ENCODE assay signal across 17 mouse cellular contexts in genomic region chr7:25290463-25290862, GRCm38 (mm10). TPM values are rescaled to one million over a fixed set of nuclear protein-coding genes. Genes with fewer than 3 reads are reported as not detected.
DNase-seq lines count a peak whose midpoint lies in the region; ATAC-seq and TF ChIP-seq lines count a peak whose summit lies in the region.
"Had no signal": no experiment of that assay in that cellular context is flagged by ENCODE, and none has a peak within 500 bp of the region (broad histone marks: within the 10 kb centered on the region; RNA-seq: fewer than 3 reads in every experiment).

No protein-coding gene starts in this region.

- no peaks in the 10 kb centered on the region for H3K9me3 ChIP-seq in forebrain, embryonic 15.5 days
- no peaks in the 10 kb centered on the region; the same call in 1 of the 2 replicates for H3K9me3 ChIP-seq in forebrain, embryonic 11.5 days (ENCODE audit: control insufficient read depth, low read length)
- no peaks in the 10 kb centered on the region for H3K9me3 ChIP-seq in limb, embryonic 15.5 days
- H3K9me3 ChIP-seq in limb, embryonic 10.5 days (replicated peaks): no peaks in the 10 kb centered on the region
- H3K9me3 ChIP-seq in E14TG2a.4 (ENCODE audit: low read length): no peaks in the 10 kb centered on the region
- H3K9me3 ChIP-seq: heart, embryonic 10.5 days had no signal

- H3K4me3 ChIP-seq in forebrain, embryonic 15.5 days: 0 out of 2 replicates have a peak overlapping the region, but pooled peaks have one; percentile 3
- H3K4me3 ChIP-seq in forebrain, embryonic 11.5 days (ENCODE audit: low read depth, low read length): no peak overlapping the region
- no peak overlapping the region for H3K4me3 ChIP-seq in limb, embryonic 15.5 days
- H3K4me3 ChIP-seq in limb, embryonic 10.5 days: no peak overlapping the region
- H3K4me3 ChIP-seq in E14TG2a.4 (replicated peaks; ENCODE audit: low read length) (peak overlapping the region; percentile 35; the same call in 1 of the 2 replicates), myocyte (no peak overlapping the region)
- H3K4me3 ChIP-seq: heart, embryonic 10.5 days; neural tube, embryonic 12.5 days had no signal

- H3K4me1 ChIP-seq in forebrain, embryonic 15.5 days: peaks cover 26% of the 10 kb centered on the region
- H3K4me1 ChIP-seq in forebrain, embryonic 11.5 days (replicated peaks; ENCODE audit: control insufficient read depth, insufficient read depth, low read length): 0 out of 2 replicates have a peak, but pooled peaks cover 2% of the 10 kb centered on the region
- H3K4me1 ChIP-seq in limb, embryonic 15.5 days: peaks cover 34% of the 10 kb centered on the region
- 0 out of 2 replicates have a peak, but pooled peaks cover 5% of the 10 kb centered on the region for H3K4me1 ChIP-seq in limb, embryonic 10.5 days
- H3K4me1 ChIP-seq in E14TG2a.4 (replicated peaks; ENCODE audit: low read depth, low read length): peaks cover 85% of the 10 kb centered on the region

- DNase-seq in forebrain, embryonic 11.5 days (ENCODE audit: low spot score): no peak
- DNase-seq in limb, embryonic 10.5 days (ENCODE audit: low spot score): no peak

- no peak for TF ChIP-seq POLR2A in myocyte (IDR thresholded peaks at IDR 0.05; ENCODE audit: insufficient read length, low read depth)

- H3K27ac ChIP-seq in forebrain, embryonic 15.5 days (replicated peaks): peak overlapping the region; percentile 48; the same call in 1 of the 2 replicates
- no peak overlapping the region for H3K27ac ChIP-seq in forebrain, embryonic 11.5 days (ENCODE audit: low read depth, low read length)
- 0 out of 2 replicates have a peak overlapping the region, but pooled peaks have one; percentile 61 for H3K27ac ChIP-seq in limb, embryonic 15.5 days
- no peak overlapping the region for H3K27ac ChIP-seq in limb, embryonic 10.5 days
- H3K27ac ChIP-seq: heart, embryonic 10.5 days; neural tube, embryonic 12.5 days had no signal

- H3K9ac ChIP-seq in forebrain, embryonic 15.5 days (replicated peaks): 0 out of 2 replicates have a peak overlapping the region, but pooled peaks have one; percentile 7
- H3K9ac ChIP-seq in forebrain, embryonic 11.5 days (ENCODE audit: low read length): no peak overlapping the region
- H3K9ac ChIP-seq in limb, embryonic 15.5 days: no peak overlapping the region
- H3K9ac ChIP-seq: neural tube, embryonic 12.5 days had no signal

- no peak for ATAC-seq in forebrain, embryonic 15.5 days (replicated peaks)
- no peak for ATAC-seq in forebrain, embryonic 11.5 days (replicated peaks; ENCODE audit: low FRiP score)
- no peak for ATAC-seq in limb, embryonic 15.5 days (ENCODE audit: insufficient number of reproducible peaks, low FRiP score, low TSS enrichment, low read depth)
- no peak for ATAC-seq in monocyte, adult 5-6 weeks (replicated peaks; ENCODE audit: insufficient number of reproducible peaks, low FRiP score, low TSS enrichment, poor library complexity, severe bottlenecking)
- ATAC-seq: midbrain, embryonic 16.5 days had no signal

- no peak overlapping the region for H3ac ChIP-seq in myocyte (ENCODE audit: control insufficient read depth, insufficient read length)

- no peak for TF ChIP-seq CTCF in E14TG2a.4 (conservative IDR thresholded peaks at IDR 0.05; ENCODE audit: low read length)

- H3K79me2 ChIP-seq in myocyte (ENCODE audit: control insufficient read depth, insufficient read depth): no peaks in the 10 kb centered on the region

- no peaks in the 10 kb centered on the region for H3K27me3 ChIP-seq in forebrain, embryonic 15.5 days
- H3K27me3 ChIP-seq in forebrain, embryonic 11.5 days (ENCODE audit: control insufficient read depth, insufficient read depth, low read length): no peaks in the 10 kb centered on the region
- H3K27me3 ChIP-seq in limb, embryonic 15.5 days: no peaks in the 10 kb centered on the region
- H3K27me3 ChIP-seq in limb, embryonic 10.5 days (ENCODE audit: low read depth, poor library complexity, severe bottlenecking): no peaks in the 10 kb centered on the region
- no peaks in the 10 kb centered on the region for H3K27me3 ChIP-seq in E14TG2a.4 (ENCODE audit: insufficient read depth, low read length)
- no peaks in the 10 kb centered on the region for H3K27me3 ChIP-seq in myocyte (ENCODE audit: control insufficient read depth, insufficient read depth, insufficient read length)
- H3K27me3 ChIP-seq: neural tube, embryonic 12.5 days had no signal

- WGBS in forebrain, embryonic 15.5 days: 100% methylated on average over 1 of the region's 1 CpGs
- 100% methylated on average over 1 of the region's 1 CpGs for WGBS in forebrain, embryonic 11.5 days
- WGBS in limb, embryonic 15.5 days: 92% methylated on average over 1 of the region's 1 CpGs
- 85% methylated on average over 1 of the region's 1 CpGs for WGBS in limb, embryonic 10.5 days

- H3K4me2 ChIP-seq in forebrain, embryonic 15.5 days (replicated peaks): no peak overlapping the region
- no peak overlapping the region for H3K4me2 ChIP-seq in forebrain, embryonic 11.5 days (ENCODE audit: low read depth, low read length, severe bottlenecking)
- no peak overlapping the region for H3K4me2 ChIP-seq in limb, embryonic 15.5 days
- H3K4me2 ChIP-seq in myocyte (ENCODE audit: low read depth): no peak overlapping the region
- H3K4me2 ChIP-seq: neural tube, embryonic 12.5 days had no signal

- H3K36me3 ChIP-seq in forebrain, embryonic 15.5 days: peaks cover 100% of the 10 kb centered on the region
- H3K36me3 ChIP-seq in forebrain, embryonic 11.5 days (ENCODE audit: control insufficient read depth, insufficient read depth, low read length): peaks cover 48% of the 10 kb centered on the region
- H3K36me3 ChIP-seq in limb, embryonic 15.5 days: peaks cover 99% of the 10 kb centered on the region
- peaks cover 100% of the 10 kb centered on the region for H3K36me3 ChIP-seq in limb, embryonic 10.5 days
- peaks cover 100% of the 10 kb centered on the region for H3K36me3 ChIP-seq in E14TG2a.4 (ENCODE audit: insufficient read depth, low read length)
- H3K36me3 ChIP-seq in myocyte (ENCODE audit: control insufficient read depth, insufficient read depth): peaks cover 16% of the 10 kb centered on the region

TF ChIP-seq in myocyte, 11 proteins besides CTCF, POLR2A, EP300 and RAD21:
- TF ChIP-seq MYOD1 (IDR thresholded peaks at IDR 0.05; ENCODE audit: control insufficient read depth in 1 of 3, insufficient read length in 2 of 3, low read depth in 2 of 3) (no peak), POLR2AphosphoS2 (IDR thresholded peaks at IDR 0.05; ENCODE audit: insufficient read length, low read depth) (peak; percentile 54)

RNA-seq across cellular contexts. Expression of gene Pafah1b3, which starts 7.3 kb away (rescaled TPM):
- polyA plus RNA-seq in forebrain, embryonic 15.5 days (2015; fragmentation: Nextera tagmentation; extraction: Ambion mirVana): 521 and 550 TPM in 2 replicates
- polyA plus RNA-seq in forebrain, embryonic 11.5 days (2014; fragmentation: Nextera tagmentation; extraction: Ambion mirVana): 298 and 321 TPM in 2 replicates
- 176 and 198 TPM in 2 replicates for polyA plus RNA-seq in limb, embryonic 15.5 days (2015; fragmentation: Nextera tagmentation; extraction: Ambion mirVana)
- polyA plus RNA-seq in limb, embryonic 10.5 days (2016; fragmentation: Nextera tagmentation; extraction: Ambion mirVana): 224 and 248 TPM in 2 replicates
- polyA plus RNA-seq in myocyte (2012; fragmentation: generic; extraction: Trizol): 54.0 TPM
- total RNA-seq in monocyte, adult 5-6 weeks (2017): 8.0 to 20.6 TPM (median 20.3 TPM) in 3 replicates

RNA-seq across cellular contexts. Expression of gene Prr19, which starts 10.7 kb away (rescaled TPM):
- 1.6 and 2.1 TPM in 2 replicates for polyA plus RNA-seq in forebrain, embryonic 15.5 days (2015; fragmentation: Nextera tagmentation; extraction: Ambion mirVana)
- polyA plus RNA-seq in forebrain, embryonic 11.5 days (2014; fragmentation: Nextera tagmentation; extraction: Ambion mirVana): 1.1 and 1.7 TPM in 2 replicates
- polyA plus RNA-seq in limb, embryonic 15.5 days (2015; fragmentation: Nextera tagmentation; extraction: Ambion mirVana): 0.32 and 0.40 TPM in 2 replicates
- 1.1 and 1.3 TPM in 2 replicates for polyA plus RNA-seq in limb, embryonic 10.5 days (2016; fragmentation: Nextera tagmentation; extraction: Ambion mirVana)
- polyA plus RNA-seq in myocyte (2012; fragmentation: generic; extraction: Trizol): not detected
- not detected in 3 replicates for total RNA-seq in monocyte, adult 5-6 weeks (2017)
- total RNA-seq: adrenal gland, adult 2 months; common myeloid progenitor, adult 5-6 weeks; gastrocnemius, postnatal 10 days; hematopoietic stem cell, adult 5-6 weeks; layer of hippocampus, postnatal 14 days; megakaryocyte progenitor cell, adult 5-6 weeks had no signal
- polyA plus RNA-seq: adrenal gland, adult 2 months; C2C12 had no signal

RNA-seq across cellular contexts. Expression of gene Tmem145, which starts 15.4 kb away (rescaled TPM):
- polyA plus RNA-seq in forebrain, embryonic 15.5 days (2015; fragmentation: Nextera tagmentation; extraction: Ambion mirVana): 30.9 and 32.3 TPM in 2 replicates
- 6.7 and 7.7 TPM in 2 replicates for polyA plus RNA-seq in forebrain, embryonic 11.5 days (2014; fragmentation: Nextera tagmentation; extraction: Ambion mirVana)
- 0.50 and 0.61 TPM in 2 replicates for polyA plus RNA-seq in limb, embryonic 15.5 days (2015; fragmentation: Nextera tagmentation; extraction: Ambion mirVana)
- 0.14 and 0.38 TPM in 2 replicates for polyA plus RNA-seq in limb, embryonic 10.5 days (2016; fragmentation: Nextera tagmentation; extraction: Ambion mirVana)
- 0.02 TPM for polyA plus RNA-seq in myocyte (2012; fragmentation: generic; extraction: Trizol)
- not detected in 3 replicates for total RNA-seq in monocyte, adult 5-6 weeks (2017)
- total RNA-seq: common myeloid progenitor, adult 5-6 weeks; gastrocnemius, postnatal 10 days; hematopoietic stem cell, adult 5-6 weeks; megakaryocyte progenitor cell, adult 5-6 weeks had no signal

RNA-seq across cellular contexts. Expression of gene Cic, which starts 23.0 kb away (rescaled TPM):
- 53.2 and 54.4 TPM in 2 replicates for polyA plus RNA-seq in forebrain, embryonic 15.5 days (2015; fragmentation: Nextera tagmentation; extraction: Ambion mirVana)
- polyA plus RNA-seq in forebrain, embryonic 11.5 days (2014; fragmentation: Nextera tagmentation; extraction: Ambion mirVana): 40.3 and 44.2 TPM in 2 replicates
- polyA plus RNA-seq in limb, embryonic 15.5 days (2015; fragmentation: Nextera tagmentation; extraction: Ambion mirVana): 40.3 and 42.5 TPM in 2 replicates
- polyA plus RNA-seq in limb, embryonic 10.5 days (2016; fragmentation: Nextera tagmentation; extraction: Ambion mirVana): 21.4 and 25.2 TPM in 2 replicates
- polyA plus RNA-seq in myocyte (2012; fragmentation: generic; extraction: Trizol): 65.8 TPM
- total RNA-seq in monocyte, adult 5-6 weeks (2017): 55.5 to 68.5 TPM (median 65.9 TPM) in 3 replicates

RNA-seq across cellular contexts. Expression of gene Megf8, which starts 26.5 kb away (rescaled TPM):
- polyA plus RNA-seq in forebrain, embryonic 15.5 days (2015; fragmentation: Nextera tagmentation; extraction: Ambion mirVana): 22.3 and 23.3 TPM in 2 replicates
- 13.8 and 14.6 TPM in 2 replicates for polyA plus RNA-seq in forebrain, embryonic 11.5 days (2014; fragmentation: Nextera tagmentation; extraction: Ambion mirVana)
- 14.2 and 14.3 TPM in 2 replicates for polyA plus RNA-seq in limb, embryonic 15.5 days (2015; fragmentation: Nextera tagmentation; extraction: Ambion mirVana)
- 17.6 and 22.2 TPM in 2 replicates for polyA plus RNA-seq in limb, embryonic 10.5 days (2016; fragmentation: Nextera tagmentation; extraction: Ambion mirVana)
- 41.0 TPM for polyA plus RNA-seq in myocyte (2012; fragmentation: generic; extraction: Trizol)
- 0.64 to 1.8 TPM (median 0.86 TPM) in 3 replicates for total RNA-seq in monocyte, adult 5-6 weeks (2017)

Comparison
In these comparisons a context has a peak if more than half of its experiments do, and no peak if none do; other contexts are left out.
1. H3K27ac ChIP-seq: peak in forebrain, embryonic 15.5 days (single experiment) and limb, embryonic 15.5 days (single experiment); none in forebrain, embryonic 11.5 days (single experiment) and limb, embryonic 10.5 days (single experiment).
2. H3K4me3 ChIP-seq: peak in forebrain, embryonic 15.5 days (single experiment) and E14TG2a.4 (single experiment); none in forebrain, embryonic 11.5 days (single experiment), limb, embryonic 15.5 days (single experiment), limb, embryonic 10.5 days (single experiment) and myocyte (single experiment).